Mouse (Mus musculus) heart, embryonic 13.5 days (tissue): Measurements from ENCODE around the gene Hoxa4. TPM values are rescaled to one million over a fixed set of nuclear protein-coding genes. Genes with fewer than 3 reads are reported as not detected.

Source experiments
- ATAC-seq: fragments of 200-750 bp; cut with Nextera tagmentation; 2 replicates; pipeline ENCODE4 v1.8.0; 2017; ENCODE audit warnings: moderate TSS enrichment; ENCODE audit not compliant: insufficient number of reproducible peaks, low FRiP score, low TSS enrichment; ENCODE audit errors: extremely low read depth
- H3K27ac ChIP-seq: fragments of 300-500 bp; sonication (generic); replicated peaks from 2 replicates; pipeline ENCODE4 v1.5.1; 2015; ENCODE audit warnings: moderate library complexity, mild to moderate bottlenecking, inconsistent platforms
- H3K27me3 ChIP-seq: fragments of 300-500 bp; sonication (generic); replicated peaks from 2 replicates; pipeline ENCODE4 v1.6.1; 2015; ENCODE audit warnings: mild to moderate bottlenecking, inconsistent platforms
- H3K36me3 ChIP-seq: fragments of 300-500 bp; sonication (generic); 2 replicates; pipeline ENCODE4 v1.6.1; 2015; ENCODE audit warnings: mild to moderate bottlenecking, inconsistent platforms
- H3K4me1 ChIP-seq: fragments of 300-500 bp; sonication (generic); 2 replicates; pipeline ENCODE4 v1.6.1; 2015; ENCODE audit warnings: inconsistent platforms
- H3K4me2 ChIP-seq: fragments of 300-500 bp; sonication (generic); 2 replicates; pipeline ENCODE4 v1.6.1; 2015; ENCODE audit warnings: inconsistent platforms, mild to moderate bottlenecking, moderate library complexity
- H3K4me3 ChIP-seq: fragments of 300-500 bp; sonication (generic); 2 replicates; pipeline ENCODE4 v1.5.1; 2015; ENCODE audit warnings: moderate library complexity, mild to moderate bottlenecking, inconsistent platforms
- H3K9ac ChIP-seq: fragments of 300-500 bp; sonication (generic); 2 replicates; pipeline ENCODE4 v1.6.1; 2015; ENCODE audit warnings: inconsistent platforms, mild to moderate bottlenecking, moderate library complexity
- H3K9me3 ChIP-seq: fragments of 300-500 bp; sonication (generic); 2 replicates; pipeline ENCODE4 v1.6.1; 2016; ENCODE audit warnings: inconsistent platforms
- WGBS: fragments of 180-500 bp; shearing (Covaris S2); methylation state at CpG from one replicate; pipeline ENCODE4 v1.1.7; 2015; ENCODE audit warnings: mixed read lengths; 5-methylcytosine and 5-hydroxymethylcytosine counted together
- polyA plus RNA-seq: library from polyadenylated mRNA; unstranded; fragments of >200 nt; fragmentation: Nextera tagmentation; extraction: Ambion mirVana; gene quantifications from 2 replicates; pipeline ENCODE4 v1.2.1, GENCODE M21; 2015

The Hoxa4 gene
- polyA plus RNA-seq = 0.71 and 0.74 TPM in 2 replicates

DNA sequence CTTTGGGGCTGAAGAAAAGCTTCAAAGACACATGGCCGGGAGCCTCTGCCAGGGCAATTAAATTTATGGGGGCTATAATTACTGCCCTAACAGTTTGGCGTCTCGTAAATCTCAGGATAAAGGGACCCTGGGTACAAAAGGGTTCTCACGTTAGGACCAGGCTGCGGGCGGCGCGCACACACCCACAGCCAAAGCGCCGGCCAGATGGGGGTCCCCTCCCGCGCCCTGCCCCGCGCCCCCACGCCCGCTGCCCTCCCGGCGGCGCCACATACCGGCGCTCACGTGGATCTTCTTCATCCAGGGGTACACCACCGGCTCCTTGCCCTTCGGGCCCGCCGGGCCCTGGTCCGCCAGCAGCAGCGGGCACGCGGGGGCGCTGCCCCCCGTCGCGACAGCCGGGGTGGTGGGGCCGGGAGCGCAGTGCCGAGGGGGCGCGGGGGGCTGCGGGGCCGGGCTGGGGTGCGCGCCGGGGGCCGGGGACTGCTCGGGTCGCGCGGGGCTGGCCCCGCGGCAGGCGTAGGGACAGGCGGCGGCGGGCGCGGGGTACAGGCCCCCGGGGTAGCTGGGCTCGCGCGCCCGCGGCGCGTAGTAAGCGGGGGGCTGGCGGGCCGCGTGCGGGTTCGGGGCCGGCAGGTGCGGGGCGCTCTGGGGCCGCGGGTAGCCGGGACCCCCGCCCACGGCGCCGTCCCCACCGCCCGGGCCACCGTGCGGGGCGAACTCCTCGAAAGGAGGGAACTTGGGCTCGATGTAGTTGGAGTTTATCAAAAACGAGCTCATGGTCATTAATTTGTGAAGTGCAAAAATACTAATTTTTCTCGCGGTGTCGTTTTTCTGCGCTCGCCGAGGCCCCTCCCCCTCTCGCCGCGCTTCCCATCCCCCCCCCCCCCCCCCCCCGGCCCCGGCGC is at the start of gene Hoxa4:
Gene Hoxa4 (minus strand): TSS at position 848 of the 905 bp plus-strand sequence.
- 2% methylated on average over 79 of the region's 102 CpGs for WGBS
- Histone ChIP-seq H3K36me3 (no peaks in the 10 kb centered on the region), H3K27me3 (peaks cover 99% of the 10 kb centered on the region), H3K4me1 (peaks cover 15% of the 10 kb centered on the region), H3K9me3 (no peaks in the 10 kb centered on the region), H3K4me3 (peak within 1 kb of the TSS; percentile 59), H3K27ac (peak within 1 kb of the TSS; percentile 67), H3K9ac (peak within 1 kb of the TSS; percentile 80), H3K4me2 (peak within 1 kb of the TSS; percentile 78)
- ATAC-seq = no peak

DNA sequence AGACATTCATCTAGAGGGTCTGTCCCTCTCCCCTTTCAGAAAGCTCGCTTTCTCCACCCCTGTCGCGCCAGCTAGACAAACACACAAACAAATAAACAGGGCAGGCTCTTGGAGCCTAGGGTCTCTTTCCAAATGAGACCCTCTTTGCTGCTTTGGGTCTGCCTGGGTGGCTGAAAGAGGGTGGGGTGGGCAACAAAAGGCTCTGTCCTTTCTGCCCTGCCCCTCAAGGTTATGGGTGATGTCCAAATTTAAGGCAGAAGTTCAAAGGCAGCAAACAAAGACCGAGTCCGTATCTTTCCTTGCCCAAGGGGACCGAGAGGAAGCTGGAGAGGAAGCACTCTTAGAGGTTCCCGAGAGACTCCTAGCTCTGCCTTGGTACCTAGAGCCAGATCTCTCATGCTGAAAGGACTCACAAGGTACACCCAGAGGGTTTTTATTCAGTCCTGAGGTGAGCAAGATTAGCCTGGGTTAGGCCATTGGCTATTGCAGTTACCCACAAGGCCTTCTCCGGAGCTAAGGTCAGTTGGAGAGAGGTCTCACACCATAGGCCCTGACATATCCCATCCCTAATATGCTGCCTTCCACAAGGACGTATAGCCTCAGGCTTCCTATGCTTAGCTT is 49.6 kb upstream of the Hoxa4 start:
- no peaks in the 10 kb centered on the region for H3K9me3 ChIP-seq
- no peak overlapping the region for H3K4me2 ChIP-seq
- H3K27ac ChIP-seq = no peak overlapping the region
- no peaks in the 10 kb centered on the region for H3K36me3 ChIP-seq
- H3K9ac ChIP-seq = no peak overlapping the region
- no peak overlapping the region for H3K4me3 ChIP-seq
- peaks cover 13% of the 10 kb centered on the region; the same call in 1 of the 2 replicates for H3K4me1 ChIP-seq
- no peak for ATAC-seq
- WGBS = 3% methylated on average over 9 of the region's 9 CpGs
- H3K27me3 ChIP-seq = peaks cover 99% of the 10 kb centered on the region

DNA sequence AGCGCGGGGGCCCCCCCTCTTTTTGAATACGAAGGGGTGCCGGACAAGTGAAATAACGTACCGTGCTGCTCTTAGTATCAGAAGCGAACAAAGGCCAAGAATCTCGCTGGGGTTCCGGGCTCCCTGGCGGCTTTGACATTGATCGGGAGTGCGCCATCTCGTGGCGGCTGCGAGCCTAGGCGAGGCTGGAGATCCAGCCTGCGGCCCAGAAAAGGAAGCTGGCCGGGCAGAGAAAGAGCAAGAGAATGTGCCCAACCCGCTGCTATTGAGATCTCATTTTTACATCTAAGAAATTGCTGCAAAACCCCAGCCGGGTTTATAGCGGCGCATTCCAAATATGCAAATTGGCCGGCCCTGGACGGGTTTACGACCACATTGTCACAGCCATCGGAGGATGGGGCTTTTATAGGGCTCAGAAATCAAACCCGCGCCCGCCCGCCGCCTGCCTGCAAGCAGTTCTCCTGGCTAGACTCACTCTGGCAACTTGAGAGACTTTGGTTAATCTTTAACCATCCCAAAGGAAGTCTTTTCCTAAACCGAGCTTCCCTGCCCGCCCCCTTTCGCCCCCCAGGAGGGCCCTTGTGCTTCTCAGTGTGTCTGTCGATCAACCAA is 48.9 kb upstream of the Hoxa4 start, which contains the start of gene Hoxa10:
Gene Hoxa10 (minus strand): TSS at position 466 of the 612 bp plus-strand sequence.
- WGBS = 2% methylated on average over 35 of the region's 35 CpGs
- H3K36me3 ChIP-seq = no peaks in the 10 kb centered on the region
- H3K9ac ChIP-seq = no peak within 1 kb of the TSS
- H3K27me3 ChIP-seq = peaks cover 99% of the 10 kb centered on the region
- H3K4me1 ChIP-seq = peaks cover 13% of the 10 kb centered on the region; the same call in 1 of the 2 replicates
- ATAC-seq = no peak
- H3K4me2 ChIP-seq = peak within 1 kb of the TSS; percentile 57
- H3K27ac ChIP-seq = no peak within 1 kb of the TSS
- H3K9me3 ChIP-seq = no peaks in the 10 kb centered on the region
- peak within 1 kb of the TSS; percentile 36 for H3K4me3 ChIP-seq

DNA sequence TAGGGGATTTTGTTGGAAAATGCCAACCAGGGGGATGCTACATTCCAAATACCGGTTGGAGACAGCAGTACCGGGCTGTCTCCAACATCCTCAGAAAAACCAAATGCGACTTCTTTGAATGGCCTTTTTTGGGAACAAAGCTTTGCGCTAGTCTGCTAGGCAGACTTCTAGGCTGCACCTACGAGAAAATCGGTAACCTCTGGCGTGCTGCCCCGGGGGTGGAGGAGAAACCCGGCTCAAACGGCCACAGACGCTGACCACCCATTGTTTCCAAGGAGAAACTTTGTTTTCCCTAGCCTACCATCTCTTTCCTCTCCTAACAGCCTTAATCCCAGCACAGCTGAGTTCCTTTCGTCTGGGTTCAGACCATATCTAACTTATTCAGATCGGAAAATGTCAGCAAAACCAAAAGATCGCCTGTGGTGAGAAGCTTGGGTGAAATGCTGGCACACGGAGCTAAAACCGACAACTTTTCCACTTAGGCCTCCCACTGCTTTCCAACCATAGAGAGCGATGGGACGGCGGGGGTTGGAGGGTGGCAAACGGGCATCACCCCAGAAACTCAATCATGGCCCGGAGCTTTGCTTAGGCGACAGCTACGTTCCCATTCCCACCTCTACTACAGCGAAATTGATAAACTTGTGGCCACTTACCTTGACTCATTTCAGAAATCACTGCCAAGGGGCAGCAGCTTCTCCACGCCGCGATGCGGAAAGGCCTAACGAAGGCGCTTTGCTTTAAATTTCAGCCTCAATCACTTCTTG is 48.3 kb upstream of the Hoxa4 start:
- H3K4me3 ChIP-seq = peak overlapping the region; percentile 36
- no peak overlapping the region for H3K27ac ChIP-seq
- peaks cover 99% of the 10 kb centered on the region for H3K27me3 ChIP-seq
- no peaks in the 10 kb centered on the region for H3K36me3 ChIP-seq
- H3K9ac ChIP-seq = no peak overlapping the region
- 2% methylated on average over 30 of the region's 30 CpGs for WGBS
- ATAC-seq = no peak
- H3K4me2 ChIP-seq = peak overlapping the region; percentile 57
- H3K9me3 ChIP-seq = no peaks in the 10 kb centered on the region
- peaks cover 8% of the 10 kb centered on the region; the same call in 1 of the 2 replicates for H3K4me1 ChIP-seq

DNA sequence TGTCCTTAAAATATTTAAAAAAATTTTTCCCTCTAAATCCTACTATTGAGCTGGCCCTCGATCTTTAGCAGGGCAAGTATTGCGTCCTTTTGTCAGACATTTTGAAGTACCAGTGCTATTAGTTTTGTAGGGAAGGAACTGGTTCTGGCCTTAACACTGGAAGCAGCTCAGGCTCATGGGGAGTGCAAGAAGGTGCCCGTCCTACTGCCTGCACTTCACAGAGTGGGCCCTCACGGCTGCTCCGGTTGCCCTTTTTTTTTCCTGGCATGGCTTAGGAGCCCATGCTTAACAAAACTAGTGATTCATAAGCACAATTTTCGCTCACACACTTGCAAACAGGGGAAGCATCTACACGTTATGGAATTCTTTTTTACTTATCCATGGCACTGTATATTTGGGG is 47.4 kb upstream of the Hoxa4 start:
- H3K4me1 ChIP-seq = peaks cover 10% of the 10 kb centered on the region; the same call in 1 of the 2 replicates
- H3K4me3 ChIP-seq = no peak overlapping the region
- H3K9me3 ChIP-seq = no peaks in the 10 kb centered on the region
- no peak for ATAC-seq
- 4% methylated on average over 7 of the region's 7 CpGs for WGBS
- H3K27me3 ChIP-seq = peaks cover 99% of the 10 kb centered on the region
- H3K9ac ChIP-seq = no peak overlapping the region
- H3K27ac ChIP-seq = no peak overlapping the region
- H3K36me3 ChIP-seq = no peaks in the 10 kb centered on the region
- no peak overlapping the region for H3K4me2 ChIP-seq

DNA sequence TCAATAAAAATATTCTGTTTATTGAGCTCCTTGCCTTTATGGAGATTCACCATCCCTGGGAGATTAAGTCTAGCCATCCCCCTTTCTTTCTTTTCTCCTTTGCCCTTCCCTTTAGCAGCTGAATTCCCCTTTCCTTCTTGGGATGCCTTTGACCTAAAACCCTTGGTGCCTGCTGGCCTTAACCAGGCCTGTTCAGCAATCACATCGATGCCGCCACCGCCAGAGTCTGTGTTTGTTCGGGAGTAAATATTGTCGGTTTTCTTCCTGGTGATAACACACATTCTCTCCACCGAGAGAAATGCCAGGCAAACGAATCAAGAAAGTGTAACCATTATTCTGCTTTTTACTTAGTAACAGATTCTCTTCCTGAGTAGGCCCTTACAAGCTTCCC is 46.6 kb upstream of the Hoxa4 start:
- no peaks in the 10 kb centered on the region for H3K36me3 ChIP-seq
- H3K4me3 ChIP-seq = no peak overlapping the region
- ATAC-seq = no peak
- no peak overlapping the region for H3K9ac ChIP-seq
- H3K4me2 ChIP-seq = no peak overlapping the region
- peaks cover 13% of the 10 kb centered on the region; the same call in 1 of the 2 replicates for H3K4me1 ChIP-seq
- WGBS = 4% methylated on average over 7 of the region's 7 CpGs
- peaks cover 99% of the 10 kb centered on the region for H3K27me3 ChIP-seq
- H3K9me3 ChIP-seq = no peaks in the 10 kb centered on the region
- H3K27ac ChIP-seq = no peak overlapping the region

DNA sequence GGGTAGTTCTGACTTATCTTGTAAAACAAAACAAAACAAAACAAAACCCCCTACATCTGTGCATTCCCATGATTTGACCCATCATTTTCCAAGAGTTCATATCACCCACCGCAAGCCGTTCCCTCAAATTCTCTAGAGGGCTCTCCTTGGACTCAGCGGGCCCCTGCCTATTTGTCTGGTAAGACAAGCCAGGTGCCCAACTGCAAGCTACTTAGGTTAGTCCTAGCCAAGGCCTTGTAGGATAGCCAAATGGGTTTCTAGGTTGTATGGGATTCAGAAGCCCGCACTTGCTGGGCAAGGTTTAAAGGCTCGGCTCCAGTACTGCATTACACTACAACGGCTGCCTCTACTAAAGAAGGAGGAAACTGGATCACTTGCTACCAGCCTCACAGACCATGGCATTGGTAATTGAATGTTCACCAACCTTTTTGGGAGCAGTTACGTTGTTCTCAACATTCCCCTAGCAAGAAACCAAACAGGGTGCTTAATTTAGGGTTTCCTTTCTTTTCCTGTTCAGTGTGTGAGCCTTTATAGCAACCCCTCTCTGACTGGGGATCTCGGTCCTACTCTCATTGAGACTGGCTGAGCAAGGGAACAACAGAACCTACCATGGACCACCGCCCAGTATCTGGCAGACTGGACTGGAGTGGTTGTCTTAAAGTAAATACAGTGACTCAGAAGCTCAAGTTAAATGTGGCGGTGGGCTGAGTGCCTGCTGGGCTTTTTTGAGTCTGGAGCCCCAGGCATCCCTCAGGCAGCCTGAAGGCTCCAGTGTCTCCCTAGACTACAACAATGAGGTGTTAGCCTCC is 46.0 kb upstream of the Hoxa4 start:
- 9% methylated on average over 10 of the region's 10 CpGs for WGBS
- Histone ChIP-seq H3K36me3 (no peaks in the 10 kb centered on the region), H3K4me1 (peaks cover 13% of the 10 kb centered on the region; the same call in 1 of the 2 replicates), H3K4me3 (no peak overlapping the region), H3K9ac (no peak overlapping the region), H3K27ac (no peak overlapping the region), H3K9me3 (no peaks in the 10 kb centered on the region), H3K27me3 (peaks cover 99% of the 10 kb centered on the region), H3K4me2 (no peak overlapping the region)
- no peak for ATAC-seq

DNA sequence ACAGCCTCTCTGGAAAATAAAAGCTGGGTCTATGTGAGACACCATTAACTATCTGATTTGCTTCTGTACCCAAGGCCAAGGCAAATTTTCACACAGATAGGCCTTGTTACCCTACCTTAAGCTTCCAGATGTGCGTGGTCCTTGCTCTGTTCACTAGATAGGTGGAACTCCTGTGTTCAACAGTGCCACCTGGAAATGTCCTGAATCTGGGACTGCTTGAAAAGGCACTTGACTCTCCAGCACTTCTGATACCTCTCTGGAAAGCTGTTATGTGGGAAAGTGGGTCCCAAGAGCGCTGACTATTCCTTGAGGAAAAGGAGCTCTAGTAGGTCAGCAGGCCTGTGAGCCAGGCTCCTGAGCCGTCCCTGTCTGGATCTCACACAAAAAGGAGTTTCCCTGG is 45.3 kb upstream of the Hoxa4 start:
- Histone ChIP-seq H3K4me3 (no peak overlapping the region), H3K4me1 (peaks cover 13% of the 10 kb centered on the region; the same call in 1 of the 2 replicates), H3K9me3 (no peaks in the 10 kb centered on the region), H3K4me2 (no peak overlapping the region), H3K27ac (no peak overlapping the region), H3K9ac (no peak overlapping the region), H3K36me3 (no peaks in the 10 kb centered on the region), H3K27me3 (peaks cover 99% of the 10 kb centered on the region)
- WGBS = 10% methylated on average over 3 of the region's 3 CpGs
- ATAC-seq = no peak

DNA sequence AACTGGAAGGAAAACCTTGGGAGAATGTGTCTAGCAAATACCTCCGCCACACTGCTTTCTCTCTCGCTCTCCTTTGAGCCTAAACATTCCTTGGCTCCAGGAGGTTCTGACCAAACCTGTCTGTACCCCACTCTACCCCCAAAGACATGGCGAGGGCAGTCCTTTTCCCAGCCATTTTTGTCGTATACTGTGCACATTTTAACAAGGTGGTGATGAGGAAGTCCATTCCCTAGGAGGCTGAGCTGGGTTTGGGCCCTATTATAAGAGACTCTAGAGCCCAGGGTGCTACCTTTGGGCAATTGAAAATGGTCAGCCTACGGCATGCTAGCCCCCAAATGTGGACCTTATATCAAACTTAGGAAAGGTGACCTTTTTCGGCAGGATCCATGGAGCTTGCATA is 44.3 kb upstream of the Hoxa4 start:
- Histone ChIP-seq H3K9me3 (no peaks in the 10 kb centered on the region), H3K27me3 (peaks cover 98% of the 10 kb centered on the region), H3K27ac (no peak overlapping the region), H3K36me3 (no peaks in the 10 kb centered on the region), H3K4me1 (peaks cover 13% of the 10 kb centered on the region; the same call in 1 of the 2 replicates), H3K4me2 (no peak overlapping the region), H3K9ac (no peak overlapping the region), H3K4me3 (no peak overlapping the region)
- 26% methylated on average over 6 of the region's 6 CpGs for WGBS
- no peak for ATAC-seq

DNA sequence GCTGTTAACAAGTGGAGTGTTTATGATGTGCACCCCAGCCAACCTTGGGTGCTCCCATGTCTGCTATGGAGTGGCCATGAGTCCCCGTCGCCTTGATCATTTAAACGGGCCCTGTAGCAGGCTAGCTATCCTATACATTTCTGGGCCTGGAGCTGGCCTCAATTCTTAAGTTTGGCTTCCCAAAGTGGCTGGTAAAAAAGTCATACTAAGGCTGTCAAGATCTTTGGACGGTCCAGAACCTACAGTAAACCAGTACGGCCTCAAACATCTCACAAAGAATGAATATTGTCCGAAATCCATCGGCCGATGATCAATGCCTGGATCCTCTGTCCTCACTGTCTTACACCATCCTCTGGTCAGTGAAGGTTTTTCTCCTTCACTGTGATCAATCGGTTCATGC is 43.7 kb upstream of the Hoxa4 start:
- H3K36me3 ChIP-seq = no peaks in the 10 kb centered on the region
- H3K27ac ChIP-seq = no peak overlapping the region
- H3K4me2 ChIP-seq = no peak overlapping the region
- H3K4me1 ChIP-seq = peaks cover 9% of the 10 kb centered on the region; the same call in 1 of the 2 replicates
- no peak overlapping the region for H3K4me3 ChIP-seq
- H3K9me3 ChIP-seq = no peaks in the 10 kb centered on the region
- 33% methylated on average over 9 of the region's 9 CpGs for WGBS
- H3K27me3 ChIP-seq = peaks cover 98% of the 10 kb centered on the region
- no peak overlapping the region for H3K9ac ChIP-seq
- no peak for ATAC-seq
